12 mouse cellular contexts compared by ENCODE assay signal in the genomic region with DNA sequence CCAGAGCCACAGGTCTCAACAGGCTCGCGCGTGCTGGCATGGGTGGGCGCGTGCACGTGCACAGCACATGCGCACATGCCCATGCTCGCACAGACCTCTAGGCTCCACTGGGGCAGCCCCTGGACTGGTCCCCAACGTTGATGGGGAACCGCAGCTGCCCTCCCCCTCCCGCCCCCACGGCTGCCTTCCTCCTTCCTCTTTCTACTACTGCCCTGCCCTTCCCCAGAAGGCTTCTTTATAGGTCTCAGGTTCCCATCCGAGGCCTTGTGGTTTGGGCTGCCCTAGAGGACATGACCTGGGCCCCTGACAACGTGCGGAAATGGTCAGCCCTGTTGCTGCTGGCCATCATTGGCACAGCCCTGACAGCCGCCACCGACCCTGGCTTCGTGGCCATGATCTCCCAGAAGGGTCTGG. TPM values are rescaled to one million over a fixed set of nuclear protein-coding genes. Genes with fewer than 3 reads are reported as not detected.
A peak's percentile ranks its signal among the peaks of the same experiment; 100 is the strongest.
DNase-seq lines count a peak whose midpoint lies in the region; ATAC-seq and TF ChIP-seq lines count a peak whose summit lies in the region.
"Had no signal": no experiment of that assay in that cellular context is flagged by ENCODE, and none has a peak within 500 bp of the region (broad histone marks: within the 10 kb centered on the region; RNA-seq: fewer than 3 reads in every experiment).

Gene Bpi (plus strand): TSS at position 90 of the 414 bp plus-strand sequence.

- no peak for TF ChIP-seq CTCF in intestine, postnatal 0 days (IDR thresholded peaks at IDR 0.05; ENCODE audit: low read depth)
- TF ChIP-seq CTCF in CH12.LX (conservative IDR thresholded peaks at IDR 0.05 in 1 of 2, IDR thresholded peaks at IDR 0.05 in 1 of 2; ENCODE audit: low read depth in 2 of 2, low read length in 2 of 2), result no peak
- no peak for TF ChIP-seq CTCF in layer of hippocampus, adult 2 months (conservative IDR thresholded peaks at IDR 0.05)

- H3K79me2 ChIP-seq in CH12.LX (replicated peaks; ENCODE audit: control insufficient read depth, extremely low read depth, insufficient read depth, poor library complexity, severe bottlenecking), result no peaks in the 10 kb centered on the region

- in situ Hi-C loops in CH12.LX (cut with MboI; ENCODE audit: low pct_ligation_motif_present, low pct_unique_long_range_greater_than_20kb, low sequenced_read_pairs), result loop anchor here (5.0 kb wide), 1 partner anchor 41 kb away; no protein-coding TSS in a partner anchor

- 58% methylated on average over 18 of the region's 18 CpGs for WGBS in intestine, embryonic 14.5 days
- 75% methylated on average over 18 of the region's 18 CpGs for WGBS in intestine, postnatal 0 days
- 56% methylated on average over 18 of the region's 18 CpGs for WGBS in embryonic facial prominence, embryonic 11.5 days
- 21% methylated on average over 18 of the region's 18 CpGs for WGBS in liver, embryonic 16.5 days (ENCODE audit: insufficient replicate concordance)

- no peaks in the 10 kb centered on the region for H3K36me3 ChIP-seq in intestine, embryonic 14.5 days (ENCODE audit: control insufficient read depth, insufficient read depth, low read length)
- H3K36me3 ChIP-seq in intestine, postnatal 0 days (ENCODE audit: control insufficient read depth, insufficient read depth), result no peaks in the 10 kb centered on the region
- no peaks in the 10 kb centered on the region for H3K36me3 ChIP-seq in CH12.LX (replicated peaks in 1 of 2; ENCODE audit: control insufficient read depth in 1 of 2, insufficient read depth in 1 of 2, low read length in 1 of 2)
- no peaks in the 10 kb centered on the region for H3K36me3 ChIP-seq in embryonic facial prominence, embryonic 11.5 days (replicated peaks; ENCODE audit: control insufficient read depth, insufficient read depth, low read depth, low read length)
- H3K36me3 ChIP-seq in liver, embryonic 16.5 days (ENCODE audit: control insufficient read depth, insufficient read depth), result no peaks in the 10 kb centered on the region
- H3K36me3 ChIP-seq: heart, embryonic 12.5 days; neural tube, embryonic 13.5 days had no signal

- TF ChIP-seq RAD21 in CH12.LX (IDR thresholded peaks at IDR 0.05; ENCODE audit: low read depth, low read length), result no peak

- no peak for TF ChIP-seq POLR2A in CH12.LX (IDR thresholded peaks at IDR 0.05; ENCODE audit: low read depth, low read length)

- no peak within 1 kb of the TSS for H3K27ac ChIP-seq in intestine, embryonic 14.5 days (ENCODE audit: low read depth)
- no peak within 1 kb of the TSS; the same call in 1 of the 2 replicates for H3K27ac ChIP-seq in intestine, postnatal 0 days (ENCODE audit: low read depth, low read length)
- H3K27ac ChIP-seq in CH12.LX (ENCODE audit: insufficient read depth, low read depth), result no peak within 1 kb of the TSS
- H3K27ac ChIP-seq in embryonic facial prominence, embryonic 11.5 days (replicated peaks; ENCODE audit: low read depth, low read length), result no peak within 1 kb of the TSS
- no peak within 1 kb of the TSS for H3K27ac ChIP-seq in liver, embryonic 16.5 days (ENCODE audit: low read length)
- H3K27ac ChIP-seq in layer of hippocampus, adult 2 months, result no peak within 1 kb of the TSS
- H3K27ac ChIP-seq: neural tube, embryonic 13.5 days had no signal

- ATAC-seq in intestine, embryonic 14.5 days (replicated peaks; ENCODE audit: low FRiP score, low TSS enrichment, low read depth), result no peak
- ATAC-seq in intestine, postnatal 0 days, result no peak
- peak; percentile 20; the same call in 1 of the 2 replicates for ATAC-seq in embryonic facial prominence, embryonic 11.5 days (replicated peaks; ENCODE audit: insufficient number of reproducible peaks, low FRiP score, low TSS enrichment, low read depth)
- ATAC-seq in liver, embryonic 16.5 days (ENCODE audit: low read depth), result no peak

- no peaks in the 10 kb centered on the region for H3K27me3 ChIP-seq in intestine, embryonic 14.5 days (replicated peaks; ENCODE audit: control insufficient read depth, insufficient read depth, low read length)
- H3K27me3 ChIP-seq in intestine, postnatal 0 days (replicated peaks; ENCODE audit: control insufficient read depth, insufficient read depth, low read length), result no peaks in the 10 kb centered on the region
- peaks cover 1% of the 10 kb centered on the region for H3K27me3 ChIP-seq in CH12.LX (replicated peaks)
- H3K27me3 ChIP-seq in embryonic facial prominence, embryonic 11.5 days (ENCODE audit: control insufficient read depth, insufficient read depth, low read length), result no peaks in the 10 kb centered on the region
- no peaks in the 10 kb centered on the region; the same call in 1 of the 2 replicates for H3K27me3 ChIP-seq in liver, embryonic 16.5 days (ENCODE audit: control insufficient read depth, insufficient read depth, low read depth, low read length)
- H3K27me3 ChIP-seq: neural tube, embryonic 13.5 days had no signal

- peaks cover 18% of the 10 kb centered on the region for H3K4me1 ChIP-seq in intestine, embryonic 14.5 days (replicated peaks; ENCODE audit: control insufficient read depth, insufficient read depth, low read length)
- H3K4me1 ChIP-seq in intestine, postnatal 0 days (replicated peaks; ENCODE audit: control insufficient read depth, insufficient read depth, low read length), result no peaks in the 10 kb centered on the region
- peaks cover 7 to 53% of the 10 kb centered on the region in 2 experiments for H3K4me1 ChIP-seq in CH12.LX (ENCODE audit: control insufficient read depth in 1 of 2, insufficient read depth in 2 of 2)
- peaks cover 3% of the 10 kb centered on the region; the same call in 1 of the 2 replicates for H3K4me1 ChIP-seq in embryonic facial prominence, embryonic 11.5 days (ENCODE audit: control insufficient read depth, insufficient read depth, low read length)
- H3K4me1 ChIP-seq in liver, embryonic 16.5 days (ENCODE audit: control insufficient read depth, low read depth, low read length), result no peaks in the 10 kb centered on the region; the same call in 1 of the 2 replicates

- no peak; the same call in 1 of the 2 replicates for TF ChIP-seq EP300 in CH12.LX (IDR thresholded peaks at IDR 0.05; ENCODE audit: low read length)

- no peak for DNase-seq in intestine, embryonic 14.5 days (ENCODE audit: low spot score)
- peak; percentile 77 for DNase-seq in CH12.LX (ENCODE audit: extremely low read depth)
- peak; percentile 23 for DNase-seq in embryonic facial prominence, embryonic 11.5 days (ENCODE audit: low spot score)
- DNase-seq in cerebellum, adult 9-11 months, result no peak
- no peak for DNase-seq in layer of hippocampus, adult 2 months (ENCODE audit: low spot score in 2 of 2)
- DNase-seq in frontal cortex, postnatal 36 days (ENCODE audit: low spot score in 2 of 2), result no peak

- no peak within 1 kb of the TSS for H3K9ac ChIP-seq in intestine, embryonic 14.5 days (ENCODE audit: low read length)
- H3K9ac ChIP-seq in intestine, postnatal 0 days (ENCODE audit: low read depth, low read length), result no peak within 1 kb of the TSS
- no peak within 1 kb of the TSS for H3K9ac ChIP-seq in CH12.LX (ENCODE audit: insufficient read depth, low read depth)
- H3K9ac ChIP-seq in embryonic facial prominence, embryonic 11.5 days (replicated peaks; ENCODE audit: low read length), result no peak within 1 kb of the TSS
- H3K9ac ChIP-seq in liver, embryonic 16.5 days (ENCODE audit: low read depth, low read length), result no peak within 1 kb of the TSS
- H3K9ac ChIP-seq: heart, embryonic 12.5 days; neural tube, embryonic 13.5 days had no signal

- no peaks in the 10 kb centered on the region for H3K9me3 ChIP-seq in intestine, embryonic 14.5 days (ENCODE audit: control insufficient read depth, low read length)
- H3K9me3 ChIP-seq in intestine, postnatal 0 days (ENCODE audit: control insufficient read depth), result no peaks in the 10 kb centered on the region
- no peaks in the 10 kb centered on the region for H3K9me3 ChIP-seq in CH12.LX (replicated peaks; ENCODE audit: low read length)
- no peaks in the 10 kb centered on the region for H3K9me3 ChIP-seq in embryonic facial prominence, embryonic 11.5 days (replicated peaks; ENCODE audit: control insufficient read depth, low read length)
- no peaks in the 10 kb centered on the region for H3K9me3 ChIP-seq in liver, embryonic 16.5 days (replicated peaks; ENCODE audit: control insufficient read depth, low read length)
- H3K9me3 ChIP-seq: heart, embryonic 12.5 days; neural tube, embryonic 13.5 days had no signal

- peak within 1 kb of the TSS; percentile 25; the same call in 1 of the 2 replicates for H3K4me2 ChIP-seq in intestine, embryonic 14.5 days (ENCODE audit: low read length)
- no peak within 1 kb of the TSS for H3K4me2 ChIP-seq in intestine, postnatal 0 days (replicated peaks; ENCODE audit: low read depth)
- H3K4me2 ChIP-seq in CH12.LX (ENCODE audit: insufficient read depth, low read depth, poor library complexity, severe bottlenecking), result peak within 1 kb of the TSS; percentile 79
- no peak within 1 kb of the TSS for H3K4me2 ChIP-seq in embryonic facial prominence, embryonic 11.5 days (ENCODE audit: low read depth, low read length)
- peak within 1 kb of the TSS; percentile 6; the same call in 1 of the 2 replicates for H3K4me2 ChIP-seq in liver, embryonic 16.5 days (ENCODE audit: low read depth, low read length)
- H3K4me2 ChIP-seq: heart, embryonic 12.5 days; neural tube, embryonic 13.5 days had no signal

- no peak within 1 kb of the TSS for H3K4me3 ChIP-seq in intestine, embryonic 14.5 days (ENCODE audit: low read depth, low read length)
- no peak within 1 kb of the TSS for H3K4me3 ChIP-seq in intestine, postnatal 0 days (ENCODE audit: low read depth, low read length)
- H3K4me3 ChIP-seq in CH12.LX (replicated peaks in 1 of 3; ENCODE audit: low read depth in 2 of 3, low read length in 2 of 3, poor library complexity in 1 of 3), result peak within 1 kb of the TSS in 2 of 3 experiments; percentile 14 to 43
- H3K4me3 ChIP-seq in embryonic facial prominence, embryonic 11.5 days (ENCODE audit: low read depth, low read length), result no peak within 1 kb of the TSS
- H3K4me3 ChIP-seq in liver, embryonic 16.5 days (ENCODE audit: low read depth, low read length), result no peak within 1 kb of the TSS
- H3K4me3 ChIP-seq in layer of hippocampus, adult 2 months, result no peak within 1 kb of the TSS
- H3K4me3 ChIP-seq: heart, embryonic 12.5 days; neural tube, embryonic 13.5 days had no signal

- dilution Hi-C loops in CH12.LX (cut with MboI; ENCODE audit: extremely low pct_ligation_motif_present, extremely low pct_unique_long_range_greater_than_20kb, low sequenced_read_pairs), result no loop called here

TF ChIP-seq in CH12.LX, 34 proteins besides CTCF, POLR2A, EP300 and RAD21 (continues in another document):
- TF ChIP-seq MAZ (IDR thresholded peaks at IDR 0.05; ENCODE audit: low read depth, low read length), result peak; percentile 85; the same call in 1 of the 2 replicates
- TF ChIP-seq UBTF (IDR thresholded peaks at IDR 0.05; ENCODE audit: low read depth, low read length), result peak; percentile 98

RNA-seq across cellular contexts. Expression of gene Bpi, which starts in this region (rescaled TPM):
- not detected in 2 replicates for polyA plus RNA-seq in intestine, embryonic 14.5 days (2014; fragmentation: Nextera tagmentation; extraction: Ambion mirVana)
- polyA plus RNA-seq in intestine, postnatal 0 days (2015; fragmentation: Nextera tagmentation; extraction: Ambion mirVana), result not detected in 2 replicates
- total RNA-seq in CH12.LX (2012; rRNA removed) (0.17 and 0.21 TPM in 2 replicates), CH12.LX (2014; rRNA removed) (0.46 and 0.81 TPM in 2 replicates)
- polyA plus RNA-seq in CH12.LX (2012; ENCODE audit: insufficient read length, low read depth), result 0.14 and 0.51 TPM in 2 replicates
- not detected in 2 replicates for polyA plus RNA-seq in embryonic facial prominence, embryonic 11.5 days (2014; fragmentation: Nextera tagmentation; extraction: Ambion mirVana)
- polyA plus RNA-seq in liver, embryonic 16.5 days (2015; fragmentation: Nextera tagmentation; extraction: Ambion mirVana), result not detected in 2 replicates
- not detected for total RNA-seq in layer of hippocampus, adult 2 months (2021)
- total RNA-seq: left cerebral cortex, adult 8-10 months had no signal
- polyA plus RNA-seq: heart, embryonic 12.5 days; neural tube, embryonic 13.5 days; urinary bladder, adult 2 months had no signal

Comparison
In these comparisons a context has a peak if more than half of its experiments do, and no peak if none do; other contexts are left out.
1. H3K4me2 ChIP-seq: peak in intestine, embryonic 14.5 days (single experiment) and liver, embryonic 16.5 days (single experiment); none in intestine, postnatal 0 days (single experiment) and embryonic facial prominence, embryonic 11.5 days (single experiment).
2. Peak in DNase-seq, H3K4me3 ChIP-seq and H3K4me2 ChIP-seq in CH12.LX; RNA of the gene not detected or under 1 TPM.
3. Peak in DNase-seq and ATAC-seq in embryonic facial prominence, embryonic 11.5 days; RNA of the gene not detected or under 1 TPM.